Mouse (Mus musculus) lung, embryonic 14.5 days (tissue): Measurements from ENCODE around the gene Foxa2. TPM values are rescaled to one million over a fixed set of nuclear protein-coding genes. Genes with fewer than 3 reads are reported as not detected.
A peak's percentile ranks its signal among the peaks of the same experiment; 100 is the strongest.

Source experiments
- ATAC-seq: fragments of 200-750 bp; cut with Nextera tagmentation; 2 replicates; pipeline ENCODE4 v1.8.0; 2017; ENCODE audit warnings: mild to moderate bottlenecking, moderate TSS enrichment, moderate library complexity; ENCODE audit not compliant: insufficient read depth
- DNase-seq: peaks from one replicate; pipeline ENCODE4 v3.0.0-alpha.2; 2015
- H3K27ac ChIP-seq: fragments of 300-500 bp; sonication (generic); 2 replicates; pipeline ENCODE4 v1.5.1; 2014; ENCODE audit warnings: low read depth, mild to moderate bottlenecking, moderate library complexity
- H3K27me3 ChIP-seq: fragments of 300-500 bp; sonication (generic); 2 replicates; pipeline ENCODE4 v1.6.1; 2014; ENCODE audit warnings: low read length, control low read depth; ENCODE audit not compliant: insufficient read depth
- H3K36me3 ChIP-seq: fragments of 300-500 bp; sonication (generic); 2 replicates; pipeline ENCODE4 v1.6.1; 2014; ENCODE audit warnings: control low read depth; ENCODE audit not compliant: insufficient read depth
- H3K4me1 ChIP-seq: fragments of 300-500 bp; sonication (generic); 2 replicates; pipeline ENCODE4 v1.6.1; 2014; ENCODE audit warnings: antibody characterized with exemption, control low read depth; ENCODE audit not compliant: insufficient read depth
- H3K4me2 ChIP-seq: fragments of 300-500 bp; sonication (generic); 2 replicates; pipeline ENCODE4 v1.6.1; 2014; ENCODE audit warnings: mild to moderate bottlenecking
- H3K4me3 ChIP-seq: fragments of 300-500 bp; sonication (generic); 2 replicates; pipeline ENCODE4 v1.5.1; 2014; ENCODE audit warnings: low read depth, low read length
- H3K9ac ChIP-seq: fragments of 300-500 bp; sonication (generic); 2 replicates; pipeline ENCODE4 v1.6.1; 2014
- H3K9me3 ChIP-seq: fragments of 300-500 bp; sonication (generic); 2 replicates; pipeline ENCODE4 v1.6.1; 2016; ENCODE audit warnings: low read depth, low read length, control low read depth
- CTCF ChIP-seq: IDR thresholded peaks from 2 replicates; pipeline ENCODE4 v1.5.1; 2016; ENCODE audit warnings: antibody characterized with exemption, low read depth
- WGBS: fragments of 180-500 bp; shearing (Covaris S2); extraction: QIAGEN DNeasy Blood & Tissue Kit; methylation state at CpG from one replicate; pipeline ENCODE4 v1.1.7; 2014; 5-methylcytosine and 5-hydroxymethylcytosine counted together
- microRNA-seq: library from miRNA; unstranded; fragments of <30 nt; microRNA quantifications from one replicate; pipeline ENCODE4, GENCODE M21; 2016; ENCODE audit warnings: borderline number of aligned reads
- polyA plus RNA-seq: library from polyadenylated mRNA; unstranded; fragments of >200 nt; fragmentation: Nextera tagmentation; extraction: Ambion mirVana; gene quantifications from 2 replicates; pipeline ENCODE4 v1.2.1, GENCODE M21; 2014

Gene Foxa2
- polyA plus RNA-seq, 1 experiment from 2014 or later: 43.2 TPM

DNA sequence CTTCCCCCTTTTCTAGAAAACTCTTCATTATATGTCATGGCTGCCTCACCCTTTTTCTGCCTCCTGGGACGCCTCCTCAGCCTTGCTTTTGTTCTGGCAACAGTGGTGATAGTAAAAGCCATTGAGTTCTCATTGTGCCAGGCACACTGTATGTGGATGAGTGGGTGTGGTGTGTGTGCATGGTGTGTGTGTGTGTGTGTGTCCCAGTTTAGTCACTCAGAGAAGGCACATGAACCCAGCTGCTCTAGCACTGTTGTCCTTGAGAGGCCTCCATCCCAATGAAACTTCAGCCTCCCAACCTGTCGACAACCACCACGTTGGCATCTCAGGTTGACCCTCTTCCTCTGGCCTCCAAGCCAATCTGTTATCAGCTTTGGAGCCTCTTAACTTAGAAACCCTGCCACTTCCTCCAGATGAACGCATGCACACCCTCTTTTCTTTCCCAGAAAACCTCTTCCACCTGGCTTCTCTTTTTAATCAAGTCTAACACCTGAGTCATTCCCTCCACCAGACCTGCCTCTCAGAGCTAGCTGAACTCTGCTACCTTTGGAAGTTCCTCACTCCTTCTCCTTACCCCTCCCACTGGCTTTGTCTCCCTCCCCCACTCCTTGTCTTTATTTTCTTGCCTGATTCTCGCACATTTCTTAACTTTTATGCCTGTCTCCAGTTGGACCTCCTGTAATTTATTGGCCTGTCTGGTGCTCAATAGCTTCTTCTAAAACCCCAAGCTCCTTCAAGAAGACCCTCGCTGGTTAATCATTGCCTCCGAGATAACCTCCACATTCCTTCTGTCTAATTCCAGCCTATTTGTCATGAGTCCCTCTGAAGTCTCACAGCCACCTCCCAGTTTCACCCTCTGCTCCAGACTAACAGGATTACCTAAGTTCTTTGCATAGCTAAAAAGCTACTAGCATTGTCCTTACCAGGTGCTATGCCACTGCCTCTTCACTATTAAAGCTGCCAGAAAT is 41.9 kb downstream of the Foxa2 start:
- Histone ChIP-seq H3K27ac (peak overlapping the region; percentile 89), H3K4me3 (no peak overlapping the region), H3K27me3 (no peaks in the 10 kb centered on the region), H3K9me3 (no peaks in the 10 kb centered on the region), H3K9ac (no peak overlapping the region), H3K4me2 (no peak overlapping the region), H3K36me3 (no peaks in the 10 kb centered on the region), H3K4me1 (peaks cover 3% of the 10 kb centered on the region; the same call in 1 of the 2 replicates)
- DNase-seq (peak; percentile 61), ATAC-seq (peak; percentile 78)
- 30% methylated on average over 7 of the region's 7 CpGs for WGBS
- TF ChIP-seq CTCF: no peak

DNA sequence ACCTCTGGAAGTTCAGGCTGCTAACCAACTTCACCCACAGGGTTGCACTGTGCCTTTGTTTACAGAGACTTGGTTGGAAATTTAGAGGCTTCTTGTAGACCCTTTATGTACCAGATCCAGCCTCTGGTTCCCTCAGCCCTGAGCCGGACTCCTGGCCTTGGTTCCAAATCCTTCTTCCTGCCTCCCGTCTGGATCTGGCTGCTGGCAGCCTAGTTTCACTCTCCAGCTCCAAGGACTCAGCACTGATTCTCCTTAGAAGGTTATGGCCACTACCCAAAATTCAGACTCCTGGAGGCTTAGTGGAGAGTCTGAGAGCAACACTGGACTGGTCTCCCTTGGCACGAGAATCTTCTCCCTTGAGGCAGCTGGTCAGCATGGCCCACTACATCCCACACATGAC is 43.3 kb downstream of the Foxa2 start:
- WGBS: 79% methylated on average over 3 of the region's 3 CpGs

DNA sequence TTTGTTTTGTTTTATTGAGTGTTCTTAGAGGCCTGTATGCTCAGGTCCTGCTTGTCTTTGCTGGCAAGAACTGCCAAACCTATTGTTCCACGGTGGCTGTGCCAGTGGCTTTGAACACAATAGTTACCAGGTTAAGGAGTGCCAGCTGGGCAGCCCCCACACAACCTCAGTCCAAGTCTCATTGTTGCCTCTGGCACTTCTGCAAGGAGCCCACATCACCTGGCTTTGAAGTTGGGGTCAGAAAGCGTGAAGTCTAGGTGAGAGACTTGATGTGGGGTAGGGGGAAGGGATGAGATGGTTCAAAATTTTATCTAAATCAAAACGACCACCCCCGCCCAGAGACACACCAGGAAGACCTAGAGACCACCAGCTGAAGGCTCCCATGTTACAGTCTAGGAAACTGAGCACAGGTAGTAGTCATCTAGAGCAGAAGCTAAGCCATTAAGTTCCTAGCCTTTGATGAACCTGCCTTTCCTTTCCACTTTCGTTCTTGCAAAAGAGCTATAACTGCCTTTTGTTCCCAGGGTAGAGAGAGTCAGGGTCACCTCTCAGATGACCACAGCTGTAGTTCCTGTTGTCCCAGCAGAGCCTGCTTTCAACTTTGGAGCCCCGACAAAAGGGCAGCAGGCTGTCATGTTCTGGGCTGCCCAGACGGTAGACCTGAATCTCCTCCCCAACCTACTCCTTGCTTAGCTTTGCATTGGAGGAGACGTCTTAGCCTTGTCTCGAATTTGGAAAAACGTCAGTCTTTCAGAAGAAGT is 48.4 kb downstream of the Foxa2 start:
- H3K4me1 ChIP-seq: no peaks in the 10 kb centered on the region
- WGBS: 73% methylated on average over 10 of the region's 10 CpGs
- no peaks in the 10 kb centered on the region for H3K36me3 ChIP-seq
- no peak for TF ChIP-seq CTCF
- H3K4me2 ChIP-seq: no peak overlapping the region
- ATAC-seq (no peak), DNase-seq (no peak)
- H3K27ac ChIP-seq: no peak overlapping the region
- no peak overlapping the region for H3K4me3 ChIP-seq
- H3K9ac ChIP-seq: no peak overlapping the region
- no peaks in the 10 kb centered on the region for H3K27me3 ChIP-seq
- H3K9me3 ChIP-seq: no peaks in the 10 kb centered on the region

More for the DNA sequence above, 43.3 kb downstream of the Foxa2 start:
- DNase-seq: no peak
- peak overlapping the region; percentile 89; the same call in 1 of the 2 replicates for H3K27ac ChIP-seq
- TF ChIP-seq CTCF: no peak
- H3K27me3 ChIP-seq: no peaks in the 10 kb centered on the region
- no peak overlapping the region for H3K9ac ChIP-seq
- no peaks in the 10 kb centered on the region for H3K36me3 ChIP-seq
- no peak overlapping the region for H3K4me2 ChIP-seq
- no peak for ATAC-seq
- no peaks in the 10 kb centered on the region for H3K9me3 ChIP-seq
- H3K4me1 ChIP-seq: peaks cover 3% of the 10 kb centered on the region; the same call in 1 of the 2 replicates
- no peak overlapping the region for H3K4me3 ChIP-seq

GRCm38 (mm10) chr2:147996781-147997180 is 50.0 kb downstream of the Foxa2 start:
- no peak overlapping the region for H3K9ac ChIP-seq
- ATAC-seq: no peak
- TF ChIP-seq CTCF: no peak
- no peak overlapping the region for H3K4me3 ChIP-seq
- H3K4me1 ChIP-seq: no peaks in the 10 kb centered on the region
- H3K27ac ChIP-seq: no peak overlapping the region
- DNase-seq: no peak
- H3K4me2 ChIP-seq: no peak overlapping the region
- no peaks in the 10 kb centered on the region for H3K36me3 ChIP-seq
- H3K9me3 ChIP-seq: no peaks in the 10 kb centered on the region
- H3K27me3 ChIP-seq: no peaks in the 10 kb centered on the region

- Histone ChIP-seq H3K4me3 (no peak overlapping the region), H3K9me3 (no peaks in the 10 kb centered on the region), H3K4me2 (no peak overlapping the region), H3K27me3 (no peaks in the 10 kb centered on the region), H3K4me1 (no peaks in the 10 kb centered on the region), H3K9ac (no peak overlapping the region), H3K36me3 (no peaks in the 10 kb centered on the region), H3K27ac (no peak overlapping the region)
- ATAC-seq: no peak
- DNase-seq: no peak
- 42% methylated on average over 4 of the region's 4 CpGs for WGBS
- no peak for TF ChIP-seq CTCF
Measured at GRCm38 (mm10) chr2:147993821-147994220, 52.9 kb downstream of the Foxa2 start.

DNA sequence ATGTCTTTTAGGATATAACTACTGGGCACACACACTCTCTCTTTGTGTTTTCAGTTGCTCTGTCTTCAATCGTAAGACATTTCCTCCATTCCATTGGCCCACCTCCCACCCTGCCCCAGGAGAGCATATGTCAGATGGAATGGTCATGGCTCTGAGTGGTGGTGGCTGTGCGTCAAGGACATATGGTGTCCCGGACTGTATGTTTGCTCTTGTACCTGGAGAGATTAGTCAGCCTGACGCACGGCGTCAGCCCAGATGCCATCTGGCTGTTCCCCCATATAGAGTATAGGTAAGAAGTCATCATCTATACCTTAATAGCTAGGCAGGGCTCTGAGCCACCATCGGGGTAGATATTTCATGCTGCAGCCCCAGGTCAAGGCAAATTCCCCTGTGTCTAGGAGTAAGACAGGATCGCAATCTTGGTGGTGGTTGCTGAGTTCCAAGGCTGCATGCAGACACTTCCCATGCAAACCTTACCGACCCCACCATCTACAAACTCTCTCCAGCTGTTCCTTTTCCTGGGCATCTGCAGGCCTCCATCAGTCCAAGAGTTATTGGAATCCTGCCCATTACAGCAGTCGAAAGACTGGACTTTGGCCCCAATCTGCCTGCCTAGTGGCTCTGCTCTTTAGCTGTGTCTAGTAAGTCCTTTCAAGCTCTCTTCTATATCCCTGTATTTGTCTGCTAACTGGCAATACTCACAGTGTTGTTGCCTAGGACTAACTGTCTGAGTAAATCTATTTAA is 53.7 kb downstream of the Foxa2 start:
- H3K27me3 ChIP-seq: no peaks in the 10 kb centered on the region
- H3K4me1 ChIP-seq: no peaks in the 10 kb centered on the region
- DNase-seq: peak; percentile 69
- no peak for TF ChIP-seq CTCF
- peak; percentile 77 for ATAC-seq
- no peak overlapping the region for H3K27ac ChIP-seq
- H3K4me3 ChIP-seq: no peak overlapping the region
- H3K4me2 ChIP-seq: no peak overlapping the region
- H3K9me3 ChIP-seq: no peaks in the 10 kb centered on the region
- no peaks in the 10 kb centered on the region for H3K36me3 ChIP-seq
- WGBS: 57% methylated on average over 10 of the region's 10 CpGs
- H3K9ac ChIP-seq: no peak overlapping the region

Small RNAs within 50 kb of the gene (microRNA-seq; reads per million reads assigned to microRNA genes)
- not detected for gene Gm27420
